Mouse (Mus musculus): ENCODE measurements around the gene Tmem252.

The Tmem252 gene

DNA sequence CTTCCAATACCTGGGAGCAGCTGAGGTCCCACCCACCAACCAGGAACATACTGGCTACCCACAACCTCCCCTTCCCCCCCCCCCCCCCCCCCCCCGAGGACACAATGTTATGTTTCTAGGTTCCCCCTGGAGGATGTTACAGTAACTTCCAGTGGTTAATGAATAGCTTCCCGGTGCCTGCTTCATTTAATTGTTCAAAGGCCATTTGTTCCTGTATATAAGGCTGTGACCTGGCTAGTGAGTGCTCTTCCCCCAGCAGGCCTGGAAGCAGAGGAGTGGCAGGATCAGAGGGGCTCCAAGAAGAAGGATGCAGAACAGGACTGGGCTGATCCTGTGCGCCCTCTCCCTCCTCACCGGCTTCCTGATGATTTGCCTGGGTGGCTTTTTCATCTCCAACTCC lies at the start of gene Tmem252:
TSS of gene Tmem252 (plus strand) at position 247 of the 400 bp plus-strand sequence.
- no peak for DNase-seq (ENCODE audit: low spot score)

DNA sequence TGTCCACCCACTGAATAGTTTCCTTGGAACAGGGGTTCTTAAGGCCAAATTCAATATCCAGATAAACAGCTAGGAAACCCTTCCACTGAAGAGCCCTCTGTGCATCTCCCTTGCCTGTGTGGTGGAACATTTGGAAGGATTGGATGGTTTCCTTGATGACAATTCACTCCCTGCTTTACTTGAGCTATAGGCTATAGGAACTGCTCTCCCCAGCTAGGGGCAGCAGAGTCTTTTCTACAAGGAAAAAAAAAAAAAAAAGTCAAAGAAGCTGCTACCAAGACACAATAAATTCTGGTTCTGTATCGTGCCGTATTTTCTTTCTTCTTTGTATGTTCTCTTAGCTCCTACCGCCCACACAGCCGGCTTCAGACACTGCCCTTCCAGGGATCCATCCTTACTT lies 45.8 kb upstream of the Tmem252 start:
- no peak for DNase-seq (ENCODE audit: low spot score)

GRCm38 (mm10) chr19:24633008-24633407 lies 40.8 kb upstream of the Tmem252 start:
- DNase-seq (ENCODE audit: low spot score), result no peak

GRCm38 (mm10) chr19:24634602-24635001 lies 39.2 kb upstream of the Tmem252 start:
- peak; percentile 64 for DNase-seq (ENCODE audit: low spot score)

DNA sequence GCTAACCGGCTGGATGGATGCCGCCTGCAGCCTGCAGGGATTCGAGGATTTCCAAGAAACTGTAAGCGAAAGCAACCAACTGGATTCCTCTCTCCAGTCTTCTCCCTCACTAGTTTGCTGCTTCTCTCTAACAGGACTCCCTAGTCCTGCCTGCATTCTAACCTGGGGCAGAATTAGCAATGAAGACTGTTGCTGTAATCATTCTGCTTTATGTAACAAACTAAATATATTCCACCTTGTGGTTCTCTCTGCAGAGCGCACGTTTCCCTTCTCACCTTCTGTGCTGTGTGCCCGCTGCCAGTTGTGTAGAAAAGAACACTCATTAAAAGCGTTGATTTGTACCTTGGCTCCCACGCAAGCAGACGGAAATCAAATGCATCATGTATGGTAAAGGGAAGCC lies 37.2 kb upstream of the Tmem252 start:
- DNase-seq (ENCODE audit: low spot score), result no peak

DNA sequence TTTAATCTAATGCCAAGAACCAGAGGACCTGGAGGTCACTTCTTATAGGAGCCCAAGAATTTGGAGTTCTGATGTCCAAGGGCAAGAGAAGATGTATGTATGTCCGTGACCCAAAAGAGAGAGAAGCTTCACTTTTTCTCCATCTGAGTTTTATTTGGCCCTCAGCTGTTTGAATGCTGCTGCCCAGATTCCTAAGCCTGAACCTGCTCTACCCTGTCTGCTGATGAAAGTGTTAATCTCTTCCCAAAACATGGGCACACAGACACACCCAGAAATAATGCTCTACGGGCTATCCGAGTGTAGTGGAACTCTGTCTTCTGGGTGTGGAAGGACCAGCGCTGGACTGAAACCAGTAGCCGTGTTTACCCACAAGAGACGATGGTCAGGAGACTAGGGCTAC lies 35.8 kb upstream of the Tmem252 start:
- DNase-seq (ENCODE audit: low spot score), result no peak

- DNase-seq (ENCODE audit: low spot score), result no peak
Measured at GRCm38 (mm10) chr19:24640982-24641381, 32.8 kb upstream of the Tmem252 start.

GRCm38 (mm10) chr19:24644971-24645370 lies 28.8 kb upstream of the Tmem252 start:
- no peak for DNase-seq (ENCODE audit: low spot score)

- no peak for DNase-seq (ENCODE audit: low spot score)
Measured at GRCm38 (mm10) chr19:24646162-24646829, 27.5 kb upstream of the Tmem252 start.

DNA sequence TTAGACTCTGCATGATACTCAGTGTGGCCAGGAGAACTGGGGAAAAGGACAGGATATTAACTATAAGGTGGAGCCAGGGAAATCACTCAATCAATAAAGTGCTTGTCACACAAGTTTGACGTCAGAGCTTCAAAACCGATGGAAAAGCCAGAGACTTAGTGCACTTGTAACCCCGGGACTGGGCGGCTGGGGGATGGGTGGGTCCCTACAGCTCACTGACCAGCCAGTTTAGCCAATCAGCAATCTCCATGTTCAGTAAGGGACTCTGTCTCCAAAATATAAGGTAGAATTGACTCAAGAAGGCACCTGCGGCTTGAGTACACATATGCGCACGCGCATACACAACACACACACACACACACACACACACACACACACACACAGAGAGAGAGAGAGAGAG lies 25.8 kb upstream of the Tmem252 start:
- DNase-seq (ENCODE audit: low spot score), result no peak

DNA sequence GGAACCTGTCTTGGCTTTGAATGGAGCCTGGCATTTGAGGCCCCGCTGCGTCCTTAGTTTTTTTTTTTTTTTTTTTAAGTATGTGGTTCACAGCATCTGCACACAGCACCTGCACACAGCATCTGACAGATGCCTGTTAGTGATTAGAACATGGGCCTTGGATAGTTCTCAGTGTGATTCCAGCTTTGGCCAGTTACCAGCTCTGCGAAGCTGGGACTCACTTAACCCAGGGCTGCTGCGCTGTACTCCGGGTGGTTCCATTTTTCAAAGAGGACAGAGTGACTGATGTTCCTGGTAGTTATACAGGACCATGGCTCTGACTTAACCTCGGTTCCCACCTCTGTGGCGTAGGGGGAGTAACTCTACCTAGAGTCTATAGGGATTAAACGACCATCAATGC lies 23.4 kb upstream of the Tmem252 start:
- no peak for DNase-seq (ENCODE audit: low spot score)

DNA sequence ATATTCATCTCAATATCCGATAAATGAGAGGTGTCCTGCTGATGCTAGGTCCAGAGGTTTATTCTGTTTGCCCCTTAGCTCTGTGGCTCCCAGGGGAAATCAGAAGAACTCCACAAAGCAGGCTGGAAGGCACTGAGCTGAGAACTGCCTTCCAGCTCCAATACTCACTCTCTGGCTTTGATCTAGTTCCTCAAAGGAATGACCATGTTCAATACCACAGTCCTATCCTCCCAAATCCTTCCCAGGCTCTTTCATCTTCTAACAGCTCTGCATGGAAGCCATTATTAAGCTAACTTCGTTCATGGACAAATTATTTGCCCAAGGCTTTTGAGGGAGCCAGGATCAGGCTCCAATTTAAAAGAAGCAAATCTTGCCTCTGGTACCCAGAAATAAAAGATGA lies 22.2 kb upstream of the Tmem252 start:
- no peak for DNase-seq (ENCODE audit: low spot score)

GRCm38 (mm10) chr19:24652342-24653019 lies 21.3 kb upstream of the Tmem252 start:
- peak; percentile 4 for DNase-seq (ENCODE audit: low spot score)

- no peak for DNase-seq (ENCODE audit: low spot score)
Measured at GRCm38 (mm10) chr19:24653230-24653799, 20.5 kb upstream of the Tmem252 start.

GRCm38 (mm10) chr19:24656981-24657380 lies 16.8 kb upstream of the Tmem252 start:
- no peak for DNase-seq (ENCODE audit: low spot score)

- DNase-seq (ENCODE audit: low spot score), result no peak
Measured at GRCm38 (mm10) chr19:24662346-24662745, 11.5 kb upstream of the Tmem252 start.

- DNase-seq (ENCODE audit: low spot score), result no peak
Measured at GRCm38 (mm10) chr19:24665771-24666170, 8.0 kb upstream of the Tmem252 start.

- no peak for DNase-seq (ENCODE audit: low spot score)
Measured at GRCm38 (mm10) chr19:24667527-24667926, 6.3 kb upstream of the Tmem252 start.

- no peak for DNase-seq (ENCODE audit: low spot score)
Measured at GRCm38 (mm10) chr19:24671571-24671970, 2.2 kb upstream of the Tmem252 start.

DNA sequence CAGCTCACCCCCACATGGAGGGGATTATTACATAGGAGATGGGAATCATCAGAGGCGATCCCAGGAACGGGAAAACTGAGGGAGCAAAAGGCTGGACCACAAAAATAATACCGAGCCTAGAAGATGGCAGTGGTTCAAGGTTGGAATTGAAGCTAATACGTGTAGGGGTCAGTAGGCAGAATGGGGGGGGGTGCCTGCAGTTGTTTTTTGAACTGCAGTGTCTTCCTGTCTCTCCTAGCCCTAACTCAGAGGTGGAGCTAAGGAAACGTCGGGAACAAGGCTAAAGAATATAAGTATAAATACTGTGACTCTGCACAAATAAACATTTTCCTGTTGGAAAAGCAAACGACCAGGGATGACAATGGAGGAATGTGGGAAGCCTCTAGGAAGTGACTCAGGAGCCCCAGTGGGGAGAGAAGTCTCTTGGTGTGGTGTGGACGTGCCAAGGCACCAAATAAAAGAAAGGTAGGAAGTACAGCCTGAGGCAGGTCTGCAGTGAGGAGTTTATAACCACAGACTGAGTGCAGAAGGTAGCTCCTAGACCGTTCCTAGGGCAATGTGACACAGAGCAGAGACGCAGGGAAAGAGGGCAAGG lies 1.3 kb upstream of the Tmem252 start:
- DNase-seq (ENCODE audit: low spot score), result no peak

DNA sequence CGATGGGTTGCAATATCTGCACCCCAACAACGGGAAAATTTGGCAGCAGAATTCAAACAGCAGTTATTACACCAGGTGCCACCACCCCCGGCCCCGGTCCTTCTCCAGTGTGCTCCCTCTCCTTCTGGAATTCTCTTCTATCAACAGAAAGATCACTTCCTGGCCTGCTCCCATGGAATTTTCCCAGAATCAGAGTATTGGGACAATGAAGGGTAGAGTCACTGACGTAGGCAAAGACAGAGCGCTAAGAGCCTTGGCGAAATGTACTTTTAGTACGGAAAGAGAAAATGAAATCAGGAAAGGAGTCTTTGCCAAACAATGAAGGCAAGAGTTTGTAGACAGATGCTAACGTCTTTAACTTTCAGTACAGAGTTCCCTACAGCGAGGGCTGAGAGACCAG lies 477 bp upstream of the Tmem252 start:
- DNase-seq (ENCODE audit: low spot score), result no peak

GRCm38 (mm10) chr19:24676429-24676828 lies 2.6 kb downstream of the Tmem252 start:
- DNase-seq (ENCODE audit: low spot score), result no peak
